Mouse (Mus musculus): Measurements from ENCODE around the gene Exoc2.

The Exoc2 gene

GRCm38 (mm10) chr13:30888480-30888879 lies 85.4 kb downstream of the Exoc2 start:
- peak; percentile 75 for DNase-seq

GRCm38 (mm10) chr13:30880310-30880709 lies 93.6 kb downstream of the Exoc2 start:
- no peak for DNase-seq

- no peak for DNase-seq
Observed at GRCm38 (mm10) chr13:30879871-30880270, 94.0 kb downstream of the Exoc2 start.

GRCm38 (mm10) chr13:30875825-30876224 lies 98.1 kb downstream of the Exoc2 start:
- DNase-seq, result no peak

- DNase-seq, result no peak
Observed at GRCm38 (mm10) chr13:30873472-30873871, 100.4 kb downstream of the Exoc2 start.

- no peak for DNase-seq
Observed at GRCm38 (mm10) chr13:30865486-30865885, 108.4 kb downstream of the Exoc2 start.

- DNase-seq, result no peak
Observed at GRCm38 (mm10) chr13:30864042-30864441, 109.9 kb downstream of the Exoc2 start.

- no peak for DNase-seq
Observed at GRCm38 (mm10) chr13:30858421-30858820, 115.5 kb downstream of the Exoc2 start.

- DNase-seq, result no peak
Observed at GRCm38 (mm10) chr13:30850736-30851135, 123.2 kb downstream of the Exoc2 start.

- no peak for DNase-seq
Observed at GRCm38 (mm10) chr13:30848001-30848400, 125.9 kb downstream of the Exoc2 start.

GRCm38 (mm10) chr13:30846506-30846905 lies 127.4 kb downstream of the Exoc2 start:
- no peak for DNase-seq

GRCm38 (mm10) chr13:30843049-30843448 lies 130.8 kb downstream of the Exoc2 start:
- no peak for DNase-seq

- DNase-seq, result no peak
Observed at GRCm38 (mm10) chr13:30841843-30842242, 132.1 kb downstream of the Exoc2 start.

GRCm38 (mm10) chr13:30841306-30841705 lies 132.6 kb downstream of the Exoc2 start:
- no peak for DNase-seq

- DNase-seq, result no peak
Observed at GRCm38 (mm10) chr13:30840700-30841099, 133.2 kb downstream of the Exoc2 start.

GRCm38 (mm10) chr13:30836342-30836741 lies 137.6 kb downstream of the Exoc2 start:
- no peak for DNase-seq

GRCm38 (mm10) chr13:30834859-30835258 lies 139.0 kb downstream of the Exoc2 start:
- no peak for DNase-seq

- no peak for DNase-seq
Observed at GRCm38 (mm10) chr13:30834349-30834748, 139.5 kb downstream of the Exoc2 start.

GRCm38 (mm10) chr13:30833476-30834149 lies 140.3 kb downstream of the Exoc2 start:
- no peak for DNase-seq

- DNase-seq, result no peak
Observed at GRCm38 (mm10) chr13:30831369-30831768, 142.5 kb downstream of the Exoc2 start.

GRCm38 (mm10) chr13:30826511-30826910 lies 147.4 kb downstream of the Exoc2 start:
- no peak for DNase-seq

- DNase-seq, result no peak
Observed at GRCm38 (mm10) chr13:30824903-30825302, 149.0 kb downstream of the Exoc2 start.

- DNase-seq, result no peak
Observed at GRCm38 (mm10) chr13:30820555-30820954, 153.3 kb downstream of the Exoc2 start.

GRCm38 (mm10) chr13:30819891-30820290 lies 154.0 kb downstream of the Exoc2 start:
- no peak for DNase-seq

- DNase-seq, result no peak
Observed at GRCm38 (mm10) chr13:30817436-30817835, 156.5 kb downstream of the Exoc2 start.

Data from kidney, postnatal 14 days (tissue).